Mouse (Mus musculus) MEL (cell line): ENCODE data around the gene Mtrf1.
"Not testable (repeated sequence)": the region's sequence is repeated elsewhere in the genome, so short reads cannot be mapped to it uniquely, and the experiment has no call there.

ENCODE experiments used
- CTCF ChIP-seq, 3 experiments: IDR thresholded peaks in 2 of 3; conservative IDR thresholded peaks in 1 of 3; 2 replicates each; pipeline ENCODE4 v1.5.1; 2011 to 2012; ENCODE audit warnings: low read length in 3 of 3, low read depth in 2 of 3, mild to moderate bottlenecking in 2 of 3, improper control_type of control experiment in 1 of 3, inconsistent platforms in 1 of 3, mixed read lengths in 1 of 3, moderate library complexity in 1 of 3; ENCODE audit not compliant: control insufficient read depth in 1 of 3, insufficient read depth in 1 of 3, poor library complexity in 1 of 3, severe bottlenecking in 1 of 3
- GATA1 ChIP-seq: IDR thresholded peaks from 2 replicates; pipeline ENCODE4 v1.6.1; 2011; ENCODE audit warnings: low read depth, low read length, improper control_type of control experiment
- HCFC1 ChIP-seq: IDR thresholded peaks from 2 replicates; pipeline ENCODE4 v1.6.1; 2012; ENCODE audit warnings: low read depth, mild to moderate bottlenecking, inconsistent platforms, low read length, improper control_type of control experiment, moderate library complexity
- MYB ChIP-seq: IDR thresholded peaks from 2 replicates; pipeline ENCODE4 v1.6.1; 2011; ENCODE audit warnings: mild to moderate bottlenecking, low read depth, low read length, improper control_type of control experiment
- NELFE ChIP-seq: IDR thresholded peaks from 2 replicates; pipeline ENCODE4 v1.6.1; 2011; ENCODE audit warnings: low read depth, low read length, improper control_type of control experiment
- POLR2A ChIP-seq, 2 experiments: IDR thresholded peaks; 2 replicates each; pipeline ENCODE4 v1.6.1; 2011 to 2012; ENCODE audit warnings: low read length in 2 of 2, mild to moderate bottlenecking in 2 of 2, control low read depth in 1 of 2, improper control_type of control experiment in 1 of 2, low read depth in 1 of 2, moderate library complexity in 1 of 2; ENCODE audit not compliant: control insufficient read depth in 1 of 2, insufficient read depth in 1 of 2, poor library complexity in 1 of 2
- RAD21 ChIP-seq: IDR thresholded peaks from 2 replicates; pipeline ENCODE4 v1.6.1; 2011; ENCODE audit warnings: mild to moderate bottlenecking, low read depth, low read length, improper control_type of control experiment
- ZMIZ1 ChIP-seq: IDR thresholded peaks from 2 replicates; pipeline ENCODE4 v1.6.1; 2012; ENCODE audit warnings: low read depth, mild to moderate bottlenecking, inconsistent platforms, low read length, improper control_type of control experiment, moderate library complexity

- not testable (repeated sequence) for TF ChIP-seq GATA1; HCFC1; MYB; CTCF (IDR thresholded peaks at IDR 0.05 in 2 of 3, conservative IDR thresholded peaks at IDR 0.05 in 1 of 3; ENCODE audit: control insufficient read depth in 1 of 3, insufficient read depth in 1 of 3, low read depth in 2 of 3, low read length in 3 of 3, poor library complexity in 1 of 3, severe bottlenecking in 1 of 3); ZMIZ1; NELFE; POLR2A (IDR thresholded peaks at IDR 0.05; ENCODE audit: control insufficient read depth in 1 of 2, insufficient read depth in 1 of 2, low read depth in 1 of 2, low read length in 2 of 2, poor library complexity in 1 of 2); RAD21
These were observed 29.3 kb downstream of the Mtrf1 start for GRCm38 (mm10) chr14:79426730-79427365.
